ENCODE assay signal across 33 mouse cellular contexts in the genomic region with DNA sequence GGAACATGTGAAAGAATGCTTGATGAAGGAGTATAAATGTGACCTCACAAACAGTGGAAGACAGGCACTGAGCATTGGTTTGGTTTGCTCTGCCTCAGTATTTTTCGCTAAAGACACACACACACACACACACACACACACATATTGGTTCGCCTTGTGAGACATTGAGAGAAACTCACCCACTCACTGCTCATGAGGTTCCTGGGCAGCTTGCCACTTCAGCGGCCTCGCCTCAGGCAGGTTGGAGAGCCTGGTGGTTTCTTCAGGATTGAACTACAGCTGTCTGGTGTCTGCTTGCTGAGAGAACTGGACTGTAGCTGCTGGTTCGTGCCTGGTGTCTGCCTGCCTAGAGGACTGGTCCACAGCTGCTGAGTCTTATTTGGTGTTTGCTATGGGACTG. TPM values are rescaled to one million over a fixed set of nuclear protein-coding genes. Genes with fewer than 3 reads are reported as not detected.
DNase-seq lines count a peak whose midpoint lies in the region; ATAC-seq and TF ChIP-seq lines count a peak whose summit lies in the region.
"Had no signal": no experiment of that assay in that cellular context is flagged by ENCODE, and none has a peak within 500 bp of the region (broad histone marks: within the 10 kb centered on the region; RNA-seq: fewer than 3 reads in every experiment).

No protein-coding gene starts in this region.

- H3K27ac ChIP-seq in forebrain, embryonic 10.5 days = peak overlapping the region; percentile 35; the same call in 1 of the 2 replicates
- no peak overlapping the region for H3K27ac ChIP-seq in forebrain, embryonic 11.5 days (ENCODE audit: low read depth, low read length)
- H3K27ac ChIP-seq in midbrain, embryonic 10.5 days (replicated peaks) = peak overlapping the region; percentile 1; the same call in 1 of the 2 replicates
- no peak overlapping the region for H3K27ac ChIP-seq in midbrain, embryonic 16.5 days (ENCODE audit: low read length)
- H3K27ac ChIP-seq in MEL (ENCODE audit: control insufficient read depth, low read depth, low read length) = peak overlapping the region; percentile 31; the same call in 1 of the 2 replicates
- peak overlapping the region; percentile 51 for H3K27ac ChIP-seq in embryonic facial prominence, embryonic 10.5 days (replicated peaks)
- H3K27ac ChIP-seq in thymus, adult 2 months (ENCODE audit: control insufficient read depth, insufficient read depth, low read length) = no peak overlapping the region
- H3K27ac ChIP-seq: forebrain, embryonic 12.5 days; forebrain, embryonic 15.5 days; heart, adult 2 months; heart, embryonic 10.5 days; heart, embryonic 13.5 days; hindbrain, embryonic 12.5 days; hindbrain, embryonic 15.5 days had no signal

- H3K36me3 ChIP-seq in forebrain, embryonic 10.5 days (replicated peaks) = no peaks in the 10 kb centered on the region
- no peaks in the 10 kb centered on the region for H3K36me3 ChIP-seq in forebrain, embryonic 11.5 days (ENCODE audit: control insufficient read depth, insufficient read depth, low read length)
- no peaks in the 10 kb centered on the region for H3K36me3 ChIP-seq in midbrain, embryonic 10.5 days
- H3K36me3 ChIP-seq in midbrain, embryonic 16.5 days (ENCODE audit: control insufficient read depth, insufficient read depth, low read length) = no peaks in the 10 kb centered on the region
- peaks cover 0 to 46% of the 10 kb centered on the region in 2 experiments; a peak in 2 of 4 replicates for H3K36me3 ChIP-seq in MEL (ENCODE audit: control insufficient read depth in 1 of 2, insufficient read depth in 2 of 2, low read length in 2 of 2)
- H3K36me3 ChIP-seq in embryonic facial prominence, embryonic 10.5 days (replicated peaks) = no peaks in the 10 kb centered on the region
- no peaks in the 10 kb centered on the region for H3K36me3 ChIP-seq in thymus, adult 2 months (ENCODE audit: control insufficient read depth, insufficient read depth, low read length)
- H3K36me3 ChIP-seq: forebrain, embryonic 12.5 days; forebrain, embryonic 15.5 days; G1E; heart, embryonic 10.5 days; heart, embryonic 13.5 days; hindbrain, embryonic 12.5 days; hindbrain, embryonic 15.5 days had no signal

- H3K4me2 ChIP-seq in forebrain, embryonic 11.5 days (ENCODE audit: low read depth, low read length, severe bottlenecking) = no peak overlapping the region
- H3K4me2 ChIP-seq in midbrain, embryonic 16.5 days (ENCODE audit: low read length) = no peak overlapping the region
- H3K4me2 ChIP-seq: forebrain, embryonic 12.5 days; forebrain, embryonic 15.5 days; heart, embryonic 13.5 days; hindbrain, embryonic 12.5 days; hindbrain, embryonic 15.5 days had no signal

- 89% methylated on average over 5 of the region's 5 CpGs for WGBS in forebrain, embryonic 10.5 days
- WGBS in forebrain, embryonic 11.5 days = 93% methylated on average over 5 of the region's 5 CpGs
- 89% methylated on average over 5 of the region's 5 CpGs for WGBS in midbrain, embryonic 10.5 days
- 89% methylated on average over 5 of the region's 5 CpGs for WGBS in midbrain, embryonic 16.5 days
- 88% methylated on average over 5 of the region's 5 CpGs for WGBS in embryonic facial prominence, embryonic 10.5 days
- 97% methylated on average over 5 of the region's 5 CpGs for WGBS in thymus, adult 2 months

- peaks cover 7% of the 10 kb centered on the region; the same call in 1 of the 2 replicates for H3K79me2 ChIP-seq in MEL (ENCODE audit: control insufficient read depth, insufficient read depth, low read length, poor library complexity)

- no peaks in the 10 kb centered on the region for H3K9me3 ChIP-seq in forebrain, embryonic 10.5 days
- H3K9me3 ChIP-seq in forebrain, embryonic 11.5 days (ENCODE audit: control insufficient read depth, low read length) = no peaks in the 10 kb centered on the region
- H3K9me3 ChIP-seq in midbrain, embryonic 10.5 days (replicated peaks) = no peaks in the 10 kb centered on the region
- no peaks in the 10 kb centered on the region for H3K9me3 ChIP-seq in midbrain, embryonic 16.5 days (replicated peaks; ENCODE audit: control insufficient read depth, low read length, poor library complexity, severe bottlenecking)
- H3K9me3 ChIP-seq in MEL (replicated peaks; ENCODE audit: insufficient read depth, low read length) = no peaks in the 10 kb centered on the region
- no peaks in the 10 kb centered on the region for H3K9me3 ChIP-seq in embryonic facial prominence, embryonic 10.5 days
- H3K9me3 ChIP-seq: forebrain, embryonic 12.5 days; forebrain, embryonic 15.5 days; G1E; heart, embryonic 10.5 days; heart, embryonic 13.5 days; hindbrain, embryonic 12.5 days; hindbrain, embryonic 15.5 days had no signal

- no peak for TF ChIP-seq POLR2A in MEL (IDR thresholded peaks at IDR 0.05; ENCODE audit: control insufficient read depth in 1 of 2, insufficient read depth in 1 of 2, low read depth in 1 of 2, low read length in 2 of 2, poor library complexity in 1 of 2)
- TF ChIP-seq POLR2A in thymus, adult 2 months (IDR thresholded peaks at IDR 0.05; ENCODE audit: control insufficient read depth, extremely low read depth, insufficient read depth, low read length, poor library complexity) = no peak

- TF ChIP-seq EP300 in MEL (IDR thresholded peaks at IDR 0.05; ENCODE audit: low read depth in 1 of 2, low read length in 2 of 2) = no peak

- no peaks in the 10 kb centered on the region for H3K27me3 ChIP-seq in forebrain, embryonic 10.5 days (ENCODE audit: poor library complexity, severe bottlenecking)
- no peaks in the 10 kb centered on the region for H3K27me3 ChIP-seq in forebrain, embryonic 11.5 days (ENCODE audit: control insufficient read depth, insufficient read depth, low read length)
- H3K27me3 ChIP-seq in midbrain, embryonic 10.5 days (ENCODE audit: low read depth, poor library complexity, severe bottlenecking) = no peaks in the 10 kb centered on the region
- H3K27me3 ChIP-seq in midbrain, embryonic 16.5 days (ENCODE audit: control insufficient read depth, insufficient read depth, low read depth, low read length) = no peaks in the 10 kb centered on the region
- no peaks in the 10 kb centered on the region for H3K27me3 ChIP-seq in MEL (ENCODE audit: control insufficient read depth in 1 of 2, insufficient read depth in 2 of 2, low read length in 2 of 2)
- H3K27me3 ChIP-seq in embryonic facial prominence, embryonic 10.5 days (replicated peaks; ENCODE audit: low read depth, poor library complexity, severe bottlenecking) = no peaks in the 10 kb centered on the region
- no peaks in the 10 kb centered on the region for H3K27me3 ChIP-seq in thymus, adult 2 months (ENCODE audit: control insufficient read depth, insufficient read depth, low read length)
- H3K27me3 ChIP-seq: CH12.LX; forebrain, embryonic 12.5 days; forebrain, embryonic 15.5 days; heart, embryonic 13.5 days; hindbrain, embryonic 12.5 days; hindbrain, embryonic 15.5 days had no signal

- no peak for DNase-seq in forebrain, embryonic 10.5 days (ENCODE audit: extremely low spot score, low spot score)
- no peak for DNase-seq in forebrain, embryonic 11.5 days (ENCODE audit: low spot score)
- no peak for DNase-seq in midbrain, embryonic 10.5 days (ENCODE audit: low spot score)
- peak; percentile 76 for DNase-seq in MEL (ENCODE audit: low read depth, low spot score)
- no peak for DNase-seq in embryonic facial prominence, embryonic 10.5 days (ENCODE audit: low spot score)
- no peak for DNase-seq in kidney, adult 8-10 months
- no peak for DNase-seq in thymus, adult 2 months
- DNase-seq: adrenal gland, adult 8-10 months; adrenal gland, postnatal 36 days; B cell, adult 2 months; cerebellum, adult 11 months; cerebellum, adult 8-10 months; cerebellum, postnatal 36 days; embryo, embryonic 11 days; gastrocnemius, postnatal 25 days; heart, adult 2 months had no signal

- no peak for TF ChIP-seq RAD21 in MEL (IDR thresholded peaks at IDR 0.05; ENCODE audit: low read depth, low read length)

- peaks cover 41% of the 10 kb centered on the region for H3K4me1 ChIP-seq in forebrain, embryonic 10.5 days
- H3K4me1 ChIP-seq in forebrain, embryonic 11.5 days (replicated peaks; ENCODE audit: control insufficient read depth, insufficient read depth, low read length) = peaks cover 7% of the 10 kb centered on the region; the same call in 1 of the 2 replicates
- peaks cover 37% of the 10 kb centered on the region for H3K4me1 ChIP-seq in midbrain, embryonic 10.5 days
- peaks cover 12% of the 10 kb centered on the region; the same call in 1 of the 2 replicates for H3K4me1 ChIP-seq in midbrain, embryonic 16.5 days (ENCODE audit: control insufficient read depth, insufficient read depth, low read length)
- H3K4me1 ChIP-seq in MEL (ENCODE audit: control insufficient read depth in 1 of 2, insufficient read depth in 2 of 2, low read length in 2 of 2) = peaks cover 19 to 53% of the 10 kb centered on the region in 2 experiments
- peaks cover 39% of the 10 kb centered on the region for H3K4me1 ChIP-seq in embryonic facial prominence, embryonic 10.5 days
- peaks cover 14% of the 10 kb centered on the region for H3K4me1 ChIP-seq in thymus, adult 2 months (replicated peaks; ENCODE audit: control insufficient read depth, insufficient read depth, low read length)

- no peak for TF ChIP-seq CTCF in MEL (IDR thresholded peaks at IDR 0.05 in 2 of 3, conservative IDR thresholded peaks at IDR 0.05 in 1 of 3; ENCODE audit: control insufficient read depth in 1 of 3, insufficient read depth in 1 of 3, low read depth in 2 of 3, low read length in 3 of 3, poor library complexity in 1 of 3, severe bottlenecking in 1 of 3)
- no peak for TF ChIP-seq CTCF in thymus, adult 2 months (IDR thresholded peaks at IDR 0.05; ENCODE audit: borderline replicate concordance, control insufficient read depth, extremely low read depth, insufficient read depth, low read length, poor library complexity)

- no peak for ATAC-seq in forebrain, embryonic 11.5 days (replicated peaks; ENCODE audit: low FRiP score)
- no peak for ATAC-seq in midbrain, embryonic 16.5 days
- ATAC-seq: activated CD4-positive, CD25-positive, alpha-beta regulatory T cell, adult 4 months; forebrain, embryonic 15.5 days; intestine, postnatal 0 days had no signal

- H3K4me3 ChIP-seq in forebrain, embryonic 10.5 days = no peak overlapping the region
- H3K4me3 ChIP-seq in forebrain, embryonic 11.5 days (ENCODE audit: low read depth, low read length) = no peak overlapping the region
- no peak overlapping the region for H3K4me3 ChIP-seq in midbrain, embryonic 10.5 days
- H3K4me3 ChIP-seq in midbrain, embryonic 16.5 days (ENCODE audit: low read depth, low read length) = no peak overlapping the region
- H3K4me3 ChIP-seq in MEL (ENCODE audit: control insufficient read depth in 1 of 2, insufficient read depth in 1 of 2, low read depth in 2 of 2, low read length in 2 of 2) = no peak overlapping the region
- no peak overlapping the region for H3K4me3 ChIP-seq in embryonic facial prominence, embryonic 10.5 days
- H3K4me3 ChIP-seq in thymus, adult 2 months (ENCODE audit: control insufficient read depth, insufficient read depth, low read length) = no peak overlapping the region
- H3K4me3 ChIP-seq: forebrain, embryonic 12.5 days; forebrain, embryonic 15.5 days; heart, adult 2 months; heart, embryonic 10.5 days; heart, embryonic 13.5 days; hindbrain, embryonic 12.5 days; hindbrain, embryonic 15.5 days had no signal

- no peak overlapping the region for H3K9ac ChIP-seq in forebrain, embryonic 11.5 days (ENCODE audit: low read length)
- H3K9ac ChIP-seq in midbrain, embryonic 16.5 days (ENCODE audit: low read depth, low read length) = no peak overlapping the region
- H3K9ac ChIP-seq in MEL (ENCODE audit: control insufficient read depth, low read depth, low read length, poor library complexity, severe bottlenecking) = no peak overlapping the region
- H3K9ac ChIP-seq: forebrain, embryonic 12.5 days; forebrain, embryonic 15.5 days; heart, embryonic 13.5 days; hindbrain, embryonic 12.5 days; hindbrain, embryonic 15.5 days had no signal

RNA-seq across cellular contexts. Expression of a gene that starts 2.9 kb away (rescaled TPM):
- 12.0 and 14.2 TPM in 2 replicates for polyA plus RNA-seq in forebrain, embryonic 10.5 days (2016; fragmentation: Nextera tagmentation; extraction: Ambion mirVana)
- polyA plus RNA-seq in forebrain, embryonic 11.5 days (2014; fragmentation: Nextera tagmentation; extraction: Ambion mirVana) = 6.8 and 7.5 TPM in 2 replicates
- polyA plus RNA-seq in midbrain, embryonic 10.5 days (2016; fragmentation: Nextera tagmentation; extraction: Ambion mirVana) = 12.2 and 12.6 TPM in 2 replicates
- polyA plus RNA-seq in midbrain, embryonic 16.5 days (2015; fragmentation: Nextera tagmentation; extraction: Ambion mirVana) = 3.3 and 3.8 TPM in 2 replicates
- 195 and 290 TPM in 2 replicates for total RNA-seq in MEL (2012; rRNA removed)
- 1 to 10 TPM in 1 of 2 experiments, not detected in 1; 1.5 TPM for polyA plus RNA-seq in MEL (2012; ENCODE audit: insufficient read depth in 1 of 2, insufficient read length in 2 of 2, low read depth in 1 of 2, low replicate concordance in 2 of 2, missing spikeins in 1 of 2)
- 12.8 TPM in 2 replicates for polyA plus RNA-seq in embryonic facial prominence, embryonic 10.5 days (2016; fragmentation: Nextera tagmentation; extraction: Ambion mirVana)
- polyA plus RNA-seq in thymus, adult 2 months (2012; rRNA removed) = 87.7 and 101 TPM in 2 replicates

RNA-seq across cellular contexts. Expression of a gene that starts 8.2 kb away (rescaled TPM):
- polyA plus RNA-seq in forebrain, embryonic 10.5 days (2016; fragmentation: Nextera tagmentation; extraction: Ambion mirVana) = 48.0 and 48.8 TPM in 2 replicates
- polyA plus RNA-seq in forebrain, embryonic 11.5 days (2014; fragmentation: Nextera tagmentation; extraction: Ambion mirVana) = 99.6 and 105 TPM in 2 replicates
- polyA plus RNA-seq in midbrain, embryonic 10.5 days (2016; fragmentation: Nextera tagmentation; extraction: Ambion mirVana) = 49.5 and 57.2 TPM in 2 replicates
- 5.9 and 7.6 TPM in 2 replicates for polyA plus RNA-seq in midbrain, embryonic 16.5 days (2015; fragmentation: Nextera tagmentation; extraction: Ambion mirVana)
- total RNA-seq in MEL (2012; rRNA removed) = 3,962 and 5,017 TPM in 2 replicates
- 10 to 100 TPM in 1 of 2 experiments, not detected in 1; 71.7 TPM for polyA plus RNA-seq in MEL (2012; ENCODE audit: insufficient read depth in 1 of 2, insufficient read length in 2 of 2, low read depth in 1 of 2, low replicate concordance in 2 of 2, missing spikeins in 1 of 2)
- 44.4 and 48.2 TPM in 2 replicates for polyA plus RNA-seq in embryonic facial prominence, embryonic 10.5 days (2016; fragmentation: Nextera tagmentation; extraction: Ambion mirVana)
- 1,135 and 1,442 TPM in 2 replicates for polyA plus RNA-seq in thymus, adult 2 months (2012; rRNA removed)

RNA-seq across cellular contexts. Expression of a gene that starts 9.3 kb away (rescaled TPM):
- polyA plus RNA-seq in forebrain, embryonic 10.5 days (2016; fragmentation: Nextera tagmentation; extraction: Ambion mirVana) = 10.2 and 10.5 TPM in 2 replicates
- polyA plus RNA-seq in forebrain, embryonic 11.5 days (2014; fragmentation: Nextera tagmentation; extraction: Ambion mirVana) = 24.1 and 28.7 TPM in 2 replicates
- polyA plus RNA-seq in midbrain, embryonic 10.5 days (2016; fragmentation: Nextera tagmentation; extraction: Ambion mirVana) = 9.5 and 10.3 TPM in 2 replicates
- polyA plus RNA-seq in midbrain, embryonic 16.5 days (2015; fragmentation: Nextera tagmentation; extraction: Ambion mirVana) = 1.1 TPM in 1 of 2 replicates, not detected in the other
- total RNA-seq in MEL (2012; rRNA removed) = 6,680 and 8,754 TPM in 2 replicates
- 10 to 100 TPM in 1 of 2 experiments, not detected in 1; 11.2 TPM for polyA plus RNA-seq in MEL (2012; ENCODE audit: insufficient read depth in 1 of 2, insufficient read length in 2 of 2, low read depth in 1 of 2, low replicate concordance in 2 of 2, missing spikeins in 1 of 2)
- 5.8 and 11.3 TPM in 2 replicates for polyA plus RNA-seq in embryonic facial prominence, embryonic 10.5 days (2016; fragmentation: Nextera tagmentation; extraction: Ambion mirVana)
- 163 and 177 TPM in 2 replicates for polyA plus RNA-seq in thymus, adult 2 months (2012; rRNA removed)

RNA-seq across cellular contexts. Expression of a gene that starts 13.7 kb away (rescaled TPM):
- polyA plus RNA-seq in forebrain, embryonic 10.5 days (2016; fragmentation: Nextera tagmentation; extraction: Ambion mirVana) = 0.86 TPM in 1 of 2 replicates, not detected in the other
- polyA plus RNA-seq in forebrain, embryonic 11.5 days (2014; fragmentation: Nextera tagmentation; extraction: Ambion mirVana) = 2.3 TPM in 1 of 2 replicates, not detected in the other
- polyA plus RNA-seq in midbrain, embryonic 10.5 days (2016; fragmentation: Nextera tagmentation; extraction: Ambion mirVana) = 0.70 and 0.86 TPM in 2 replicates
- 0.39 TPM in 1 of 2 replicates, not detected in the other for polyA plus RNA-seq in midbrain, embryonic 16.5 days (2015; fragmentation: Nextera tagmentation; extraction: Ambion mirVana)
- 1.3 and 1.5 TPM in 2 replicates for total RNA-seq in MEL (2012; rRNA removed)
- polyA plus RNA-seq in MEL (2012; ENCODE audit: insufficient read depth in 1 of 2, insufficient read length in 2 of 2, low read depth in 1 of 2, low replicate concordance in 2 of 2, missing spikeins in 1 of 2) = not detected
- 0.52 and 0.81 TPM in 2 replicates for polyA plus RNA-seq in embryonic facial prominence, embryonic 10.5 days (2016; fragmentation: Nextera tagmentation; extraction: Ambion mirVana)
- not detected in 2 replicates for polyA plus RNA-seq in thymus, adult 2 months (2012; rRNA removed)
- total RNA-seq: adrenal gland, adult 8-10 months; adrenal gland, postnatal 36 days; gastrocnemius, adult 8-10 months; gastrocnemius, postnatal 25 days; heart, adult 2 months; heart, postnatal 25 days; hematopoietic stem cell, adult 5-6 weeks had no signal
- polyA plus RNA-seq: activated CD4-positive, CD25-positive, alpha-beta regulatory T cell, adult 4 months; cortical plate, adult 2 months; embryonic facial prominence, embryonic 14.5 days; forebrain, embryonic 12.5 days; G1E; gonadal fat pad, adult 2 months; heart, adult 2 months had no signal

RNA-seq across cellular contexts. Expression of a gene that starts 14.9 kb away (rescaled TPM):
- 8.1 and 16.6 TPM in 2 replicates for polyA plus RNA-seq in forebrain, embryonic 10.5 days (2016; fragmentation: Nextera tagmentation; extraction: Ambion mirVana)
- polyA plus RNA-seq in forebrain, embryonic 11.5 days (2014; fragmentation: Nextera tagmentation; extraction: Ambion mirVana) = 18.7 and 28.2 TPM in 2 replicates
- 13.7 TPM in 2 replicates for polyA plus RNA-seq in midbrain, embryonic 10.5 days (2016; fragmentation: Nextera tagmentation; extraction: Ambion mirVana)
- 7.4 and 13.2 TPM in 2 replicates for polyA plus RNA-seq in midbrain, embryonic 16.5 days (2015; fragmentation: Nextera tagmentation; extraction: Ambion mirVana)
- total RNA-seq in MEL (2012; rRNA removed) = 3,456 and 4,103 TPM in 2 replicates
- polyA plus RNA-seq in MEL (2012; ENCODE audit: insufficient read depth in 1 of 2, insufficient read length in 2 of 2, low read depth in 1 of 2, low replicate concordance in 2 of 2, missing spikeins in 1 of 2) = 1 to 10 TPM in 1 of 2 experiments, not detected in 1; 1.5 TPM
- 4.8 and 8.6 TPM in 2 replicates for polyA plus RNA-seq in embryonic facial prominence, embryonic 10.5 days (2016; fragmentation: Nextera tagmentation; extraction: Ambion mirVana)
- polyA plus RNA-seq in thymus, adult 2 months (2012; rRNA removed) = 565 and 592 TPM in 2 replicates

Comparison
In these comparisons a context has a peak if more than half of its experiments do, and no peak if none do; other contexts are left out.
1. H3K27ac ChIP-seq: peak in forebrain, embryonic 10.5 days (single experiment), midbrain, embryonic 10.5 days (single experiment), MEL (single experiment) and embryonic facial prominence, embryonic 10.5 days (single experiment); none in forebrain, embryonic 11.5 days (single experiment), midbrain, embryonic 16.5 days (single experiment) and thymus, adult 2 months (single experiment).
2. RNA of a gene that starts 8.2 kb away (polyA plus RNA-seq): 1,135 to 1,442 TPM in thymus, adult 2 months; 99.6 to 105 TPM in forebrain, embryonic 11.5 days, 71.7 TPM in MEL, 49.5 to 57.2 TPM in midbrain, embryonic 10.5 days, 48.0 to 48.8 TPM in forebrain, embryonic 10.5 days, 44.4 to 48.2 TPM in embryonic facial prominence, embryonic 10.5 days and 5.9 to 7.6 TPM in midbrain, embryonic 16.5 days; every median in the first group is over 10 times any median in the second.